Mouse (Mus musculus) ES-Bruce4 (cell line): ENCODE data around the gene Pde8a. TPM values are rescaled to one million over a fixed set of nuclear protein-coding genes. Genes with fewer than 3 reads are reported as not detected.

Experiments used
- H3K27ac ChIP-seq: 2 replicates; pipeline ENCODE4 v1.5.1; 2012; ENCODE audit warnings: low read length, inconsistent platforms; ENCODE audit not compliant: insufficient read depth
- H3K27me3 ChIP-seq: 2 replicates; pipeline ENCODE4 v1.6.1; 2012; ENCODE audit warnings: mild to moderate bottlenecking, low read length, inconsistent platforms; ENCODE audit not compliant: control insufficient read depth, poor library complexity, insufficient read depth, severe bottlenecking
- H3K36me3 ChIP-seq: 2 replicates; pipeline ENCODE4 v1.6.1; 2012; ENCODE audit warnings: inconsistent platforms, mild to moderate bottlenecking, low read length, moderate library complexity; ENCODE audit not compliant: control insufficient read depth, poor library complexity, insufficient read depth, severe bottlenecking
- H3K4me1 ChIP-seq: one replicate; pipeline ENCODE4 v1.8.1; 2011; ENCODE audit warnings: low read length; ENCODE audit not compliant: control insufficient read depth, insufficient read depth
- H3K4me3 ChIP-seq: 2 replicates; pipeline ENCODE4 v1.5.1; 2011; ENCODE audit warnings: low read depth, mild to moderate bottlenecking, low read length
- H3K9ac ChIP-seq: 2 replicates; pipeline ENCODE4 v1.6.1; 2012; ENCODE audit warnings: low read depth, mild to moderate bottlenecking, inconsistent platforms; ENCODE audit not compliant: poor library complexity, severe bottlenecking
- H3K9me3 ChIP-seq: replicated peaks from 2 replicates; pipeline ENCODE4 v1.6.1; 2012; ENCODE audit warnings: mild to moderate bottlenecking, low read length, inconsistent platforms; ENCODE audit not compliant: control insufficient read depth, poor library complexity, insufficient read depth, severe bottlenecking
- CTCF ChIP-seq: IDR thresholded peaks from one replicate; pipeline ENCODE4 v1.8.1; 2011; ENCODE audit warnings: low read depth, low read length
- EP300 ChIP-seq: IDR thresholded peaks from 2 replicates; pipeline ENCODE4 v1.6.1; 2011; ENCODE audit warnings: low read depth, low read length; ENCODE audit not compliant: insufficient read depth
- POLR2A ChIP-seq: IDR thresholded peaks from one replicate; pipeline ENCODE4 v1.8.1; 2011; ENCODE audit warnings: low read length; ENCODE audit not compliant: insufficient read depth
- polyA plus RNA-seq: library from polyadenylated mRNA; stranded (reverse); fragments of >200 nt; gene quantifications from 2 replicates; pipeline ENCODE4 v1.2.4, GENCODE M21; 2011; ENCODE audit warnings: low read depth; ENCODE audit not compliant: missing spikeins, insufficient read depth, insufficient read length

Pde8a gene
- polyA plus RNA-seq, 1 experiment, result 7.4 TPM

DNA sequence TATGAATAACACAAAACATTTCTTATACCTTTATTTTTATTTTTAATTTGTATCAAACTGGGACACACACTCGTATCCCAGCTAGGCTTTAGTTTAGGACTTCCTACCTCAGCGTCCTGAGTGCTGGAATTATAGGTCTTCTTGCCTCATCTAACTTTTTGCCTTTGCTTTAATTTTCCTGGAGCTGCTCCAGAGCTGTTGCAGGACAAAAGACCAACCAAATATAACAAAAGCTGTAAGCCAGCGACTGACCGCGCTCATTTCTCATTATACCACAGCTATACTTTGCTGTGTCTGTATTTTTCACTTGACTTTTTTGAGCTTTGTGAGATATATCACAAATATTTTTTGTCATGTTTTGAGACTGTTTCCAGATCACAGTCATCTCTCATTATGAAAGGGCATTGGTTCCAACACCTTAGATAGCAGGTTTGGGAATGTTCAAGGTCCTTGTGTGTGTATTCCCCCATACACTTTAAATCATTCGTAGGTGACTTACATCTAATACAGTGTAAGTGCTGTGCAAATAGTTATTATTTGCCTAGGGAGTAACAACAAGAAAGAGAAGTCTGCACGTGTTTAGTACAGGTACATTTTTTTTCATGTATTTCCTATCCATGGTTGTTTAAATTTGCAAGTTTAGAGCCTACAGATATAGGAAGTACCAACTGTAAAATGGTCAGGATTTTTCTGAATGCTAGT is 16.8 kb downstream of the Pde8a start:
- Histone ChIP-seq H3K27me3 (no peaks in the 10 kb centered on the region), H3K36me3 (no peaks in the 10 kb centered on the region), H3K9ac (no peak overlapping the region), H3K27ac (no peak overlapping the region), H3K4me3 (no peak overlapping the region), H3K4me1 (no peaks in the 10 kb centered on the region), H3K9me3 (no peaks in the 10 kb centered on the region)
- TF ChIP-seq POLR2A (no peak), EP300 (no peak), CTCF (no peak)

DNA sequence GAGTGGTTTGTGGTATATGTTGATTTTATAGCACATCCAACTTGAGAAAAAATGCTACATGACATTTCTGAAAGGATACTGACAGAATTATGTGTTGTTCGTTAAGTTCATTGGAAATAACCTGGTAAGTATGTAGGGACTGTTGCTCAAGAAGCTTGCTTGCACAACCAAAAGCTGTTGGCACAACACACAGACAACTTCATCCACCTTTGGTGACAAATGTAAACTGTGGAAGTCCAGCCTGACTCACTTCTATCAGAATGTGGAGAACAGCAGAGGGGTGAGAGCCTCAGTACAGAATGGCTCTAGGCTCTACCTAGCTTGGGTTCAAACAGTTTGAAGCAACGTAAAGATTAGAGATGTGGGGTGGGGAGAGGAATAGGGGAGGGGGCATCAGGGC is 19.3 kb downstream of the Pde8a start:
- no peaks in the 10 kb centered on the region for H3K36me3 ChIP-seq
- H3K9me3 ChIP-seq, result no peaks in the 10 kb centered on the region
- H3K27ac ChIP-seq, result no peak overlapping the region
- H3K27me3 ChIP-seq, result no peaks in the 10 kb centered on the region
- H3K9ac ChIP-seq, result no peak overlapping the region
- H3K4me3 ChIP-seq, result no peak overlapping the region
- TF ChIP-seq POLR2A, result no peak
- TF ChIP-seq CTCF, result no peak
- no peak for TF ChIP-seq EP300
- no peaks in the 10 kb centered on the region for H3K4me1 ChIP-seq

DNA sequence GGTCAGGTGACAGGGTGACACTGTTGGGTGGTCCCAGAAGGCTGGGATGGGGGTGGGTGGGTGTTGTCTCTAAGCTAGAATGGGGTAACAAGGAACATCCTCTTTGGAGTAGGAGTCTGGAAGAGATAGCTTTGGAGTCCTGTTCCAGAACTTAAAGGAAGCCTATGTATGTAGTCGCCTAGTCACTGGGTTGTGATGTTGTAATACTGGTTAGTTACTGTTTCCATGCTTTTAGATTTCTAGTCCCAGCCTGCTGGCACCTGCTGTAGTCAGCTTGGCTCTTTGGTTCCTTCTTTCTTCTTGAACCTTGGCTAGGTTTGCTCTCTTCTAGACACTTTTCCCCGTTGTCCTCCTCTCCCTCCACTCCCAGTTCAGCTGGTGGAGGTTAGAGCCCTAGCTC is 21.7 kb downstream of the Pde8a start:
- Histone ChIP-seq H3K9me3 (no peaks in the 10 kb centered on the region), H3K9ac (no peak overlapping the region), H3K4me3 (no peak overlapping the region), H3K4me1 (no peaks in the 10 kb centered on the region), H3K27me3 (no peaks in the 10 kb centered on the region), H3K27ac (no peak overlapping the region), H3K36me3 (no peaks in the 10 kb centered on the region)
- no peak for TF ChIP-seq POLR2A
- TF ChIP-seq EP300, result no peak
- no peak for TF ChIP-seq CTCF

DNA sequence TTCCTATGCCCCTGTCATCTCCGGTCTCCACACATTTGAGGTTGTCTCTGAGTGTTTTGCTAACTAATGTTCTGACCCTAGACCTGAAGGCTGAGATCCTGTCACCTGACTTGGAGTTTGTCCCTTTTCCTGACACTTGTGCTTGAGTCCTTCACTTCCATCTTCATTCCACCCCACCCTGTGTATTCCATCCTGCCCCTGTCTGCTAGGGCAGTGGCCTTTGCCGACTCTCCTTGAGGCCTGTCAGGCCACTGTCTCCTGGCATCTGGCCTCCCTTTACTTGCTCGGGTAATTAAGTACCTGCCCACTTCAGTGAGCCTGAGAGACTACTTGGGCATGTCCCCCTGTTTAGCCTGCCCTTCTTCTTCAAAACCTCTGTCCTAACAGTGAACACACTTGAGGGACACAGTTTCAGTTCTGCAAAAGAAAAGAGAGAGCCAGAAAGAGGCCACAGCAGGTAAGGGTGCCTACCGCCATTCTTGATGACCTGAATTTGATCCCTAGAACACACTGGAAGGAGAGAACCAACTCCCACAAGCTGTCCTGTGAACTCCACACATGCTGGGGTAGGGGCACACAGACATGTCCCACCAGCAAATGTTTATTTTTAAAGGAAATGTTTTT is 22.3 kb downstream of the Pde8a start:
- no peak for TF ChIP-seq EP300
- TF ChIP-seq POLR2A, result no peak
- no peak for TF ChIP-seq CTCF
- Histone ChIP-seq H3K27me3 (no peaks in the 10 kb centered on the region), H3K9me3 (no peaks in the 10 kb centered on the region), H3K4me3 (no peak overlapping the region), H3K4me1 (no peaks in the 10 kb centered on the region), H3K27ac (no peak overlapping the region), H3K36me3 (no peaks in the 10 kb centered on the region), H3K9ac (no peak overlapping the region)

DNA sequence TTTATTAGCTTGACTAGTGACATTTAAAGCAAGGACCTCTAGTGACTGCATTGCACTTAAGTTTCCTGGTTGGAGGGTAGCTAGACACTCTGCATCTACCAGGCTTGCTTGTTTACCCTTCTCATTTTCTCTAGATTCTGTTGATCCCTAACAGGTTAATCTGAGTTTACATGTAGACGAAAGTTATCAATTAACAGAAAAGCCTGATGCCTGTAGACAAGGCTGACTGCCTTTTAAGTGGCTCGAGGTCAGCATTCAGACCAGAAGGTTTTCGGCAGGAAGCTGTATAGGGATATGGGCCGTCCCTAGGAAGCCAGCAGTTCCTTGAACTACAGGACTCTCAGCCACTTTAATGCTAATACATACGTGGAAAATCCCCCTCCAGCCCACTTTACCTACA is 30.0 kb downstream of the Pde8a start:
- Histone ChIP-seq H3K27ac (no peak overlapping the region), H3K9ac (no peak overlapping the region), H3K4me1 (no peaks in the 10 kb centered on the region), H3K4me3 (no peak overlapping the region), H3K27me3 (no peaks in the 10 kb centered on the region), H3K36me3 (no peaks in the 10 kb centered on the region), H3K9me3 (no peaks in the 10 kb centered on the region)
- no peak for TF ChIP-seq CTCF
- TF ChIP-seq EP300, result no peak
- TF ChIP-seq POLR2A, result no peak

- no peaks in the 10 kb centered on the region for H3K9me3 ChIP-seq
- TF ChIP-seq EP300 (no peak), POLR2A (no peak), CTCF (no peak)
- H3K27ac ChIP-seq, result no peak overlapping the region
- no peak overlapping the region for H3K4me3 ChIP-seq
- H3K36me3 ChIP-seq, result no peaks in the 10 kb centered on the region
- no peak overlapping the region for H3K9ac ChIP-seq
- no peaks in the 10 kb centered on the region for H3K4me1 ChIP-seq
- H3K27me3 ChIP-seq, result no peaks in the 10 kb centered on the region
These were observed 36.5 kb downstream of the Pde8a start for GRCm38 (mm10) chr7:81249854-81250279.
